Mouse (Mus musculus): ENCODE data around the gene Tom1l2. TPM values are rescaled to one million over a fixed set of nuclear protein-coding genes. Genes with fewer than 3 reads are reported as not detected.

Tom1l2 gene
- 17.9 and 26.4 TPM in 2 replicates for polyA plus RNA-seq (2012; rRNA removed)

GRCm38 (mm10) chr11:60352559-60353411 is at the start of gene Tom1l2, which contains the start of gene Drc3:
Gene Tom1l2, minus strand, starts transcription at chr11:60352905.
Gene Drc3, plus strand, starts transcription at chr11:60353329.

GRCm38 (mm10) chr11:60222469-60223236 is 130.1 kb downstream of the Tom1l2 start, which contains the start of gene Srebf1:
Gene Srebf1, minus strand, starts transcription at chr11:60222581.

Other genes with a start within 250 kb of the Tom1l2 start
- gene Rai1, start 247.9 kb downstream of the Tom1l2 start, polyA plus RNA-seq (2012; rRNA removed), result 59.4 and 60.9 TPM in 2 replicates
- gene Srebf1, start 130.3 kb downstream of the Tom1l2 start, polyA plus RNA-seq (2012; rRNA removed), result 60.0 and 62.0 TPM in 2 replicates
- gene Drc3, start 424 bp upstream of the Tom1l2 start, polyA plus RNA-seq (2012; rRNA removed), result 3.2 and 3.5 TPM in 2 replicates
- gene Gid4, start 64.2 kb upstream of the Tom1l2 start, polyA plus RNA-seq (2012; rRNA removed), result 14.0 and 19.1 TPM in 2 replicates
- gene Atpaf2, start 65.6 kb upstream of the Tom1l2 start, polyA plus RNA-seq (2012; rRNA removed), result 28.3 and 34.8 TPM in 2 replicates
- 54.1 and 90.9 TPM in 2 replicates for gene Drg2, start 101.7 kb upstream of the Tom1l2 start, polyA plus RNA-seq (2012; rRNA removed)
- gene Myo15, start 116.4 kb upstream of the Tom1l2 start, polyA plus RNA-seq (2012; rRNA removed), result 0.20 and 0.43 TPM in 2 replicates
- gene Alkbh5, start 183.5 kb upstream of the Tom1l2 start, polyA plus RNA-seq (2012; rRNA removed), result 16.2 and 19.4 TPM in 2 replicates